Mouse (Mus musculus) granulocyte monocyte progenitor cell, adult 5-6 weeks (primary cell): Measurements from ENCODE around the gene Ascc1. TPM values are rescaled to one million over a fixed set of nuclear protein-coding genes. Genes with fewer than 3 reads are reported as not detected.
A peak's percentile ranks its signal among the peaks of the same experiment; 100 is the strongest.
"Not testable (repeated sequence)": the region's sequence is repeated elsewhere in the genome, so short reads cannot be mapped to it uniquely, and the experiment has no call there.

Experiments
- ATAC-seq: replicated peaks from 2 replicates; pipeline ENCODE4 v1.8.0; 2016; ENCODE audit warnings: mild to moderate bottlenecking, moderate TSS enrichment, inconsistent platforms; ENCODE audit not compliant: poor library complexity, severe bottlenecking
- total RNA-seq, 2 experiments: library from RNA; stranded (forward) in 1 of 2; stranded (reverse) in 1 of 2; fragments of 200-712, 200-1000 nt in 1 of 2; fragments of >200 nt in 1 of 2; fragmentation: Nextera tagmentation in 1 of 2; gene quantifications; 2 replicates each; pipeline ENCODE4 v1.2.3; 2014 to 2017

Gene Ascc1
- total RNA-seq, 2 experiments from 2014 or later: 24.3 to 34.2 TPM

DNA sequence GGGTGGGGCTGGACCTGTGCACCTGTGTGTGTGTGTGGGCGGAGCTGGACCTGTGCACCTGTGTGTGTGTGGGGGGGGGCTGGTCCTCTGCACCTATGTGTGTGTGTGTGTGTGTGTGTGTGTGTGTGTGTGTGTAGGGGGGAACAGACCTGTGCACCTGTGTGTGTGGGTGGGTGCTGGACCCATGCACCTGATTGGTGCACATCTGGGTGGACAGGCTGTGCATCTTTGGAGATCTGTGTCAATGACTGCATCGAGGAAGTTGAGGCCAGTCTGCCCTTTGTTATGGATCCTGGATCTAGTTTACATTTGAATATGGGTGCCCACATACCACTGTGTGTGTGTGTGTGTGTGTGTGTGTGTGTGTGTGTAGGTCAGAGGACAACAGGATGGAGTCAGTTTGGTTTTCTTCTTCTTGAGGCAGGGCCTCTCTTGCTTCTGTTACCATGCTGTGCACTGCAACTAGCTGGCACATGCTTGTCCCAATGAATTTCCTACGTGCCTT lies 139.1 kb downstream of the Ascc1 start:
- no peak for ATAC-seq

DNA sequence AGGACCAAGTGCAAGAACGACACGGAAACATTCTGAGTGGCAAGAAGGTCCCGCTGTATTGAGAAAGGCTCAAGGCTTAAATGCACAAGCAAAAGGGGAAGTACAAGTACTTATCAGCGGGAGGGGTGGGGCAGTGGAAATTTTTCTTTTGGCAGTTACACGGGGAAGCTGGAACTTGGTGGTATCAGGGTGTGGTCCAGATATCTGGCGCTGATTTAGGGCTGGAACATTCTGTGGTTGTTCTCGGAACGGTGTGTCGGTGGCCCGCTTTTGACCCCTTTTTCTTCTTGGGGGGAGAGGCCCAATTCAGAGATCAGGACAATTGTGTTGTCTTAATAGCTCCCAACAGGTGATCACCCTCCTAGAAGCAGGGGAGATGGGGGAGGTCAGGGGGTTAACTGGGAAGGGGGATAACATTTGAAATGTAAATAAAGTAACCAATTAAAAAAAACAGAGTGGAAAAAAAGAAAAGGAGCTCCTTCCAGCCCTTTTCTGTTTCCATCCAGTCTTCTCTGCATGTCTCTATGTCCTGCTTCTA lies 145.0 kb downstream of the Ascc1 start:
- not testable (repeated sequence) for ATAC-seq

DNA sequence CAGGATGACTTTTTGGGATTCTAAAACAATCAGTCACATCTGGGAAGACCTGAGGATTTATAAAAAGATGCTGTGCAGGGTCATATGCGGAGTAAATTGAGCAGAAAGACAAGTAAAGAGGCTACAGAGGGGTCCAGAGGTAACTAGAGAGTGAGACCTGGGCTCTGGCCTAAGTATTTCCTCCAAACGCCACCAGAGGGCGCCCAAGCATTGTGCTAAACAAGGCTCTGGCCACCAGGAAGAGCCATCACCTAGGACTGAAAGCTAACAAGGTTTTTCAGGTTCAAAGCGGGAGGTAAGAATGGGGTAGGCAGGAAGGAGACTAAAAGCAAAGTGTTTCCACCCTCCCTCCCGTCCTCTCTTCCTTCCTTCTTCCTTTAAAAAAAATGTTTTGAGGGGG lies 145.5 kb downstream of the Ascc1 start:
- ATAC-seq: peak; percentile 69

Other genes with a start within 250 kb of the Ascc1 start
- 18.8 and 26.9 TPM in 2 replicates for gene Dnajb12, start 123.2 kb upstream of the Ascc1 start, total RNA-seq (2014; fragmentation: Nextera tagmentation)
- 14.3 and 25.0 TPM in 2 replicates for gene Dnajb12, start 123.2 kb upstream of the Ascc1 start, total RNA-seq (2017)
- 0.49 TPM in 1 of 2 replicates, not detected in the other for gene Ddit4, start 51.0 kb upstream of the Ascc1 start, total RNA-seq (2014; fragmentation: Nextera tagmentation)
- 2.0 and 2.2 TPM in 2 replicates for gene Ddit4, start 51.0 kb upstream of the Ascc1 start, total RNA-seq (2017)
- 36.2 and 43.2 TPM in 2 replicates for gene Anapc16, start 330 bp downstream of the Ascc1 start, total RNA-seq (2014; fragmentation: Nextera tagmentation)
- 46.2 and 48.8 TPM in 2 replicates for gene Anapc16, start 330 bp downstream of the Ascc1 start, total RNA-seq (2017)
- 0.23 TPM in 1 of 2 replicates, not detected in the other for gene Spock2, start 103.4 kb downstream of the Ascc1 start, total RNA-seq (2014; fragmentation: Nextera tagmentation)
- gene Spock2, start 103.4 kb downstream of the Ascc1 start, total RNA-seq (2017): not detected in 2 replicates
- gene Chst3, start 216.5 kb downstream of the Ascc1 start, total RNA-seq (2014; fragmentation: Nextera tagmentation): not detected in 2 replicates
- gene Chst3, start 216.5 kb downstream of the Ascc1 start, total RNA-seq (2017): not detected in 2 replicates